Mouse (Mus musculus) frontal cortex, postnatal 14 days (tissue): ENCODE data around the gene Aknad1.

ENCODE experiments used
- DNase-seq, 2 experiments: peaks; one replicate each; pipeline ENCODE4 v3.0.0; 2022; ENCODE audit warnings: low spot score in 2 of 2

The Aknad1 gene

DNA sequence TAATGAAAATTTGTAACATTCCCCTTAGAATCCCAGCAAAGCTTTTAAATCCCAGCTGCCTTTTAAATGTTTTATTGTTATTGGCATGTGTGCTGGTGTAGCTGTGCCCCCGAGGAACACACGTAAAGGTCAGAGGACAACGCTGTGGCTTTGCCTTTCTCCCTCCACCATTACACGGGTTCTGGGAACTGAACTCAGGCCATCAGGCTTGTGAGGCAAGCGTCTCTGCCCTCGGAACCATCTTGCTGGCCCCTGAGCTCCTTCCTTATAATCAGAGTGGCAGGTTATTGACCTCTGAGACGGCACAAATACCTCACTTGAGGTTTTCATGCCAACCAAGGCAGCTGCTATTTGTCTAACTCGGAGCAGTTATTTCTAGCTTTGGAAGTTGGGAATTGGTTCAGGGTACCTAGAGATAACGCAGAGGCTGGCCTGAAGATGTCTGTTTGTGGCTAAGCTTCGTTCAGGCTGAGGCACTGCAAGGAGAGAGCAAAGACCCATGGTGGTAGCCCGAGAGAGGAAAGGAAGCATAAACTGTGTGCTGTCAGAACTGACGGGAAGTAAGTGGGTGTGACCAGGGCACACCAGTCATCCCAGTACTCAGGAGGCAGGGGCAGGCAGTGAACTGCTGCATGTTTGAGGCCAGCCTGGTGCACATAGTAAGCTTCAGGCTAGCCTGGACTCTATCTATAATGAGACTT, 48.4 kb downstream of the Aknad1 start:
- DNase-seq, result no peak

DNA sequence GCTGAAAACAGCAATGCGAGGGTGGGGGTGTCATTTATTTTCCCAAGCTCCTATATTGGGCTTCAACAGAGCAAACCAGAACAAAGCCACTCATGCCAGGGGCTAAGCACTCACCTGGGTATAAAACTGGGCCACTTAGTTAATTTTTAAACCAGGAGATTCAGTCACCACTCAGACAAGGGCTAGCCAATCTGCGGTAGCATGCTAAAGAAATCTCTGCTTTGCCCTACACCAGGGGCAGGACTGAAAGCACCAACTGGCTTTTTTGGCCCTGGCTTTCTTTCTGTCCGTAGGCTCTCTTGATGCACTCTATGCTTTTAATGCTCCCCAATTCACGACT, 49.0 kb downstream of the Aknad1 start:
- no peak for DNase-seq

DNA sequence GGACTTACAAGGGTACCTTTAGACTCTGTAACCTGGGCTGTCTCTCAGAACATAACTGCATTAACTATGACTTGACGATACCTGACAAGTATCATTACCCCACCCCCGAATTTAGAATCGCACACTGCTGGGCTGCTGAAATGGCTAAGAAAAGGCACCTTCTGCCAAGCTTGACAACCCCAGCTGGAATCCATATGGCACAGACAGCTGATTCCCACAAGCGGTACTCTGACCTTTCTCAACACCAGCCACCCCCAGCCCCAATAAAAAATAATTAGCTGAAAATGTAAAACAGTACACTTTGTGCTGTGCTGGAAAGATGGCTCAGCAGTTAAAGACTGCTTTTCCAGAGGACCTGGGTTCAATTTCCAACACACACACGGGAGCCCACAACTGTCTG, 49.8 kb downstream of the Aknad1 start:
- no peak for DNase-seq

DNA sequence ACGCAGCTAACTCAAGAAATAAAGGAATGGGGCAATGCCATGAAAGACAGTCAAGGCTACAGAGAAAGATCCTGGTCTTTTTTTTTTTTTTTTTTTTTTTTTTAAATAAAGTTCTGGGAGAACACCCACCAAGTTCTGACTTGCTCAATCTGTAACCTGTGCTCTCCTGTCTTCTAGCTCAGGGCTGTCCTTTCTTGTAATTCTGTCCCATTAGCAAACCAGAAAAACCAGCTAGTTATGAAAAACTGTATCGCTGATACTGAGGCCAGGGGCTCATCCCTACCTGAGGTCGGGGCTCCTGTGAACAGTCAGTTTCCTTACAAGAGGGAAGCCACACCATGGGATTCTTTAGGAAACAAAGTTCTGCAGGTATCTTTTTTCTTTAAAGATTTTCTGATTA, 51.0 kb downstream of the Aknad1 start:
- no peak for DNase-seq

- DNase-seq, result no peak
These were observed 51.7 kb downstream of the Aknad1 start for GRCm38 (mm10) chr3:108791054-108791706.

DNA sequence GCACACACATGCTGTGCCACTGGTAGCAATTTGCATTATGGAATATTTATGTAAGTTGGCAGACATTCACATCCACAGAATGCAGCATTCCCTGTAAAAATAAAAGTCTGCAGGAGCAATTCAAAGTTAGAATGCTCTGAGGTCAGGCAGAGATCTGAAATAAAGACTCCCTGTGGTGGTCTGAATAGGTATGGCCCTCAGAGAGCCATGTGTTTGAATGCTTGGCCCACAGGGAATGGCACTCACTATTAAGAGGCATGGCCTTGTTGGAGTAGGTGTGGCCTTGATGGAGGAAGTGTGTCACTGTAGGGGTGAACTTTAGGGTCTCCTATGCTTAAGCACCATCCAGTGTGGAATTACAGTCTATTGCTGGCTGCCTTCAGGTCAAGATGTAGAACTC, 53.0 kb downstream of the Aknad1 start:
- DNase-seq, result no peak

DNA sequence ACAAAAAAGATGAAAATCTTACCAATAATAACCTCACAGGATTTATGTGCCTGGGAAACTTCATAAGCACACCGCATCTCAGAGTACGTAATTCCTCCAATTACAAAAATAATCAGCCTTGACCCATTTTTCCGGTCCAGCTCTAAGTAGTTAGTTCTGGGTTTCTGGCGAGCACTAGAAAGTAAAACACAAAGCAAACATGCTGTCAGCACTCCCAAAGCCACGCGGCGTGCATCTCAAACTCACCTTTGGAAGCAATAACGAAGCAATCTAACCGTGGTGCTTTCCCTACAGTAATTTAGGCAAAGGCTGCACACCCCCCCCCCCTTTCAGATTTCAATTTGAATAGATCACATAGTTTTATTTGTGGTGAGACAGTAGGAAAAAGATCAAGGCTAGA, 55.3 kb downstream of the Aknad1 start:
- DNase-seq, result no peak

DNA sequence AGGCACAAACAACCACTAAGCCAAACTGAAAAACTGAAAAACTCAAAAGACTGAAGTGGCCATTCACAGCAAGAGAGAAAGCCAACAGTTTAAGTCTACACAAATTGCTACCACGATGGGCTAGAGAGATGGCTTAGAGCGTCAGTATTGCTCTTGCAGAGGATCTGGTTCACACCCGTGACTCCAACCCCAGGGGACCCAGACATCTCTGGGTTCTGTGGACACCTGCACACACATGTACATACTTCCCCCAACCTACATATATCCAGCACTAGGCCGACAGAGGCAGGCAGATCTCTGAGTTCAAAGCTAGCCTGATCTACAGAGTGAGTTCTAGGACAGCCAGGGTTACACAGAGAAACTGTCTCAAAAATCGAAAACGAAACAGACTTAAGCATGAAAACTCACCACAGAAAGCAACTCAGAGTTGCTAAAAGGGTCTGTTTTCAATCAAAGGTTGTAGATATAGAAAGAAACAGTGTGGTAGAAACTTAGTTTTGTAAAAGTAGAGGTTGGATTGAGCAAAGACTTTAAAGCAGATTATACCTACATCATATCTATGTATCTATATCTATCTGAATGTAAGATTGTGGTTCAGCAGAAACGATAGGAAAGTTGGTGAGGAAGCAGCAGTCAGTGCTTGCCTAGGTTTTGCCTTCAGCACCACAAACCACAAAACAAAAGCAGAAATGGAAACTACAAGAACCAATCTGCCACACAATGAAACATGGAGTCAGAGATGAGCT, 56.3 kb downstream of the Aknad1 start:
- no peak for DNase-seq

- no peak for DNase-seq
These were observed 56.9 kb downstream of the Aknad1 start for GRCm38 (mm10) chr3:108796386-108796785.

- DNase-seq, result no peak
These were observed 58.3 kb downstream of the Aknad1 start for GRCm38 (mm10) chr3:108797723-108798122.

GRCm38 (mm10) chr3:108798375-108798774, 58.9 kb downstream of the Aknad1 start:
- DNase-seq, result no peak

GRCm38 (mm10) chr3:108805622-108806021, 66.2 kb downstream of the Aknad1 start:
- DNase-seq, result no peak

DNA sequence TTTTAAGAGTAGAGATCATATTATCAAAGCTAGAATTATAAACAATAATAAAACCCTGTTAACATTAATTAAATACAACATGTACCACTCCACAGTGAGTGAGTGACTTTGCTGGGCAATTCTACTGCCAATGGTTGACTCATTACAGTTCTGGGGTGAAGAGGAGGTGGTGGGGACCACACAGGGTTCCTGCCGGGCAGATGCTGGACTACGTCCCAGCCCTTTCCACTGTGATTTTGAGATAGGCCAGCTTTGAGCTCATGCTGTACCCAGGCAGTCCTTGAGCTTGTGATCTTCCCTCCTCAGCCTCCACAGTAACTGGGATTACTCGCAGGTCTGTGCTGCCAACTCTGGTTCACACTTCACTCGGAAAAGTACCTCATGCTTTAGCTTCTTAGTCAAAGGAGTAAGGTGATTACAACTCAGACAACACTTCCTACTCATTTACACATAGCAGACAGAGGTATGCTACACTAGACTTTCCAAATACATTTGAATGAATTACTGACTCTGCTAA, 71.3 kb downstream of the Aknad1 start:
- DNase-seq, result no peak

DNA sequence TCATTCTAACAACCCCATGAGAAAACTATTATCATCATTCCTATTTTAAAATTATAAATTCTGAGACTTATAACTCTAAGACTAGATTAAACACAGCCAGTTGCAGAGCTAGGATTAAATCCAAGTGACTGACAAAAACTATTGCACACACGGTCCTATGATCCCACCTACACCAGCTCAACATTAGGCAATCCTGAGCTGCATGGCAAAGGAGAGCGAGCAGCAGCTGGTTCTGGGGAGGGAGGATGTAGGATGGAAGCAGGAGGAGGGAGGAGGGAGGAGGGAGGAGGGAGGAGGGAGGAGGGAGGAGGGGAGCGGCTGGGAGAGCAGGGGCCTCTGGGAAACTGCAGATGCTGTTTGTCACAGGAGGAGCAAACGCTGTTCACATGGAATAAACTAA, 76.2 kb downstream of the Aknad1 start:
- no peak for DNase-seq

DNA sequence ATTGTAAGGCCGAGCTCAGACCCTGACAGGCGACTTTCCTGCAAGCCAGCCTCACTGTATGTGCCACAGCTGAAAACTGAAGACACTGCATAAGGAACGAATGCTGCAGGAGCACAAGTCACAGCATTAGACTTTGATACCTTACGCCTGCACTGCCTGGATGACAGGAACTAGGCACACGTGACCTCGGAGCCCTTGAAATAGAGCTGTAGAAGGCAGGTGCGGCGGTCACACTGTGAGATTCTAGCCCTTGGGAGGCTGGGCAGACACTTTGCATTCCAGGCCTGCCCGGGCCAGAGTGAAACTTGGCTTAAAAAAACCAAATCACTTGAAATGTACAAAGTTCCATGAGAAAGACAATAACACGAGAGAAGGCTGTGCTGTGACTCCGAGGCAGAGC, 91.0 kb downstream of the Aknad1 start:
- no peak for DNase-seq

DNA sequence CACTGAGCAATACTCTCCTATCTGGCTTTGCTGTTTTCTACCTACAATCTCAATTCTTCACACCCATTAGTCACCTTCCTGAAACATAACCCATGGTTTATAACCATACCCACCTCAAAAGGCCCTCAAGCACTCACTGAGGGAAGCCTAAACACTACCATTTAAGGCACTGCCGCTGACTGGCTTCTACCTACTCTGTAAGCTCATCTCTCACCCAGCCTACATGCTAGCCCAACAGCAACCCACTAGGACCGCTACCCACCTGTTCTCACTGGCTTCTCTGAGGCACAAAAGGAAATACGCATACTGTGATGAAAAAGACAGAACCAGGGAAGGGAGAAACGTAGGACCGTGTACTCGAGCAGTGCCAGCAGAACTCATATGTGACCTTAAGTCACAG, 92.3 kb downstream of the Aknad1 start:
- DNase-seq, result no peak
